Mouse (Mus musculus): ENCODE measurements at regions not wholly inside any gene's neighbourhood (a gene's known extent, or its start where the extent isn't known, plus 50 kb on each side); places are given as distances from the start of the nearest gene placed in this dataset. TPM values are rescaled to one million over a fixed set of nuclear protein-coding genes. Genes with fewer than 3 reads are reported as not detected.

DNA sequence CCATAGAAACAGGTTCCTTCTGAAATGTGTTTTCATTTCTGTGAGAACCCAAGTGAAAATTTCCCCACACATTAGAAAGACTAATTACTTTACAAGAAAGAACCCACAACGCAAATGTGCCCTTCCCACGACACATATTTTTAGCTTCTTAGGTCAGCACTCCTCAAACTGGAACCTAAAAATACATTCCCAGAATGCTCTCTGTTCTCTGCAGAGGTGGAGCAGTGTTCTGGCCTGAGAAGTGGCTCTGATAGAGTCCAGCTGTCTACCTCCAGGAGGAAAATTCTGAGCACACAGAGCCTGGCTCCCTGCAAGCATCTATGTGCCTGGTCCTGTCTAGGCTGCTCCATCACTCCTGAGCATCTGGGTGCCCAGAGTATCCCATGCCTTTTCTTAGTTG, 184.3 kb upstream of the BB014433 start:
- Histone ChIP-seq H3K27ac (no peak overlapping the region), H3K9ac (no peak overlapping the region), H3K4me2 (no peak overlapping the region), H3K4me3 (no peak overlapping the region), H3K4me1 (no peaks in the 10 kb centered on the region), H3K27me3 (no peaks in the 10 kb centered on the region), H3K36me3 (ENCODE audit: poor library complexity, severe bottlenecking) (no peaks in the 10 kb centered on the region), H3K9me3 (replicated peaks) (no peaks in the 10 kb centered on the region)
- ATAC-seq: no peak
- WGBS: 92% methylated on average over 2 of the region's 2 CpGs

DNA sequence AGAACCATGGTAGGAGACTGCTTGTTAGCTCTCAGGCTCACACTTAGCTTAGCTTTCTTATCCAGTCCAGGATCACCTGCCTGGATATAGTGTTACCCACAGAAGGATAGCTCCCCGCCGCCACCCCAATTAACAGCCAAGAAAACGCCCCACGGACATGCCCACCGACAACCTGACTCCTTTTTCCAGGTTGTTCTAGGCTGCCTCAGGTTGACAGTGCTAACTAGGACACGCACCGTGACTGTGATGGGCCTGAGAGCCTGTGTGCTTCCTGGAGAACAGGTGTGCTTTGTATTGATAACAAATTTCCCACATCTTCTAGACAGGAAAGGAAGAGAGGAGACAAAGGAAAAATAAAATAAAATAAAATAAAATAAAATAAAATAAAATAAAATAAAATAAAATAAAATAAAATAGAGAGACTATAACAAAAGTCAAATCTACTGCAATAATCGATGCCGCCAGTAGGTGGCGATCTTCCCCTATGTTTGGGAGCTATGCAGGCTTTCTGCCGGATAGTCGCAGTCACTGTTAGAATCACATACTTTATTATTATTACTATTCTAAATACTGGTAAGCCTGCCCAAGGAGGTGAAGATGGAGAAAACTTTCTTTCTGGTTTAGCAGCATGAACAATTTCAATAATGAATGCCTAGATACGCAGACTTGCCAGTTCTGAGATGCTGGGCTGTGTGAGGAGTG, 175.5 kb upstream of the BB014433 start:
- no peaks in the 10 kb centered on the region for H3K36me3 ChIP-seq (ENCODE audit: poor library complexity, severe bottlenecking)
- H3K4me3 ChIP-seq: no peak overlapping the region
- H3K9me3 ChIP-seq (replicated peaks): no peaks in the 10 kb centered on the region
- 40% methylated on average over 13 of the region's 13 CpGs for WGBS
- ATAC-seq: peak; percentile 62
- H3K4me2 ChIP-seq: no peak overlapping the region
- no peak overlapping the region for H3K27ac ChIP-seq
- no peak overlapping the region for H3K9ac ChIP-seq
- H3K27me3 ChIP-seq: no peaks in the 10 kb centered on the region
- H3K4me1 ChIP-seq: no peaks in the 10 kb centered on the region

DNA sequence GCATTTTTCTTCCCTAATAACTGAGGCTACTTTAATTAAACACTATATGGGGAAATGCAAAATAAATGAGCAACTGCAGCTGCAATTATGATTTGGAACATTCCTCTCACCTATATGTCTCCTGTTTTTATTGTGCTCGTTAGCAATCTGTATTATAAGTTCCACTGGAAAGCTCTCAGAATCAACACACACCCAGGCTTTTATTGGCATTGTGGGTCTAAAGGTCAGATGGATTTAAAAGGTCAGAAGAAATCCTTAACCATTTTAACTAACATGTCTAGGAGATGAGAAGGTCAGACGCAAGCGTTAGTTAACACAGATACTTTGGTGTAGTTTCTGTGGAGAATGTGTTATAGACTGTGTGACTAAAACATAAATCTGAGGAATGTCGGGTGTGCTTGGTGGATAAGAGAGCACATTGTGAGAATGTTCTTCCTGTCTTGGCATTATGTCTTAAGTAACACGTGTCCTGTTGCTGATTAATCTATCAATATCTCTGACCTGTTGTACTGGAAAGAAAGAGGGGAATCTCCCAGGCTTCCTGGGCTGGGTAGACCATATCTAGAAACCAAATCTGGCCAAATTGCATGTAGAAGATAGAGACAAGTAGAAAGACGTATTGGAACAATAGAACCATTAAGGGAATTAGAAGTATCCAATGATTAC, 164.1 kb upstream of the BB014433 start:
- 64% methylated on average over 6 of the region's 6 CpGs for whole genome bisulfite sequencing
- Histone ChIP-seq H3K27ac (no peak overlapping the region), H3K4me2 (no peak overlapping the region), H3K9ac (no peak overlapping the region), H3K9me3 (replicated peaks) (no peaks in the 10 kb centered on the region), H3K27me3 (no peaks in the 10 kb centered on the region), H3K4me3 (no peak overlapping the region), H3K4me1 (no peaks in the 10 kb centered on the region), H3K36me3 (ENCODE audit: poor library complexity, severe bottlenecking) (no peaks in the 10 kb centered on the region)
- no peak for ATAC-seq

DNA sequence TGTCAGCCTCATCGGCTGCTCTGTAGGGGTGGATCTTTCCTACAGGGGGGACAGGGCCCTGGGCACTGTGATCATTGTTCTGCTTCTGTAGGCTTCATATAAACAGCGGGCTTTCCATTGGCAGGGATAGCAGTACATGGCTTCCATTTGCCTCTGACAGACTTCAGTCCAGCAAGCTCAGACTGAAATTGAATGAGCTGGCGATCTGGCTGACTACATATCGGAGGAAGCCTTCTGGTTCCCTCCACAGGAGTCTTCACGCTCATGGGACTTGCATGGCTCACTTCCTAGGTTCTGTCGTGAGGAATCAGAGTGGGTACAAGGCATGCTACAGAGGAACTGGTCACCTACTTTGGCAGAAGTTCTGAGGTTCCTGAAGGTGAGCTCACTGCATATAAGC, 155.7 kb upstream of the BB014433 start:
- WGBS: 87% methylated on average over 6 of the region's 6 CpGs

DNA sequence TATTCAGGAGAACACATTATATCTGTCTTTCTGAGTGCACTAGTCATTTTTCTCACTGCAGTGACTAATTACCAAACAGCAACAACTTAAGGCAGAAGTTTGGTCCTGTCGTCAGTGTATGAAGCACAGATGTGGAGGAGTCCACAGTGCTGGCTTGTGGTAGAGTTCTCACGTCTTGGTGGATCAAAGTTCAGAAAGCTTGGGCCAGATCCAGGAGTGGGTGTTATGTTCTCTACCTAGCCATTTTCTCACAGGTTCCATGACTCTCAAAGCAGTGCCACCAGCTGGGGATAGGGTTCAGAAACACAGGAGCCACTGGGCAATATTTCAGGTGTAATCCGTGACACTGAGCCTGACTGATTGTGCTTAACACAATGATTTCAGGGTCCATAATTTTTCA, 144.8 kb upstream of the BB014433 start:
- H3K4me2 ChIP-seq: no peak overlapping the region
- no peak overlapping the region for H3K4me3 ChIP-seq
- no peak overlapping the region for H3K9ac ChIP-seq
- 81% methylated on average over 3 of the region's 3 CpGs for WGBS
- no peaks in the 10 kb centered on the region for H3K9me3 ChIP-seq (replicated peaks)
- H3K36me3 ChIP-seq (ENCODE audit: poor library complexity, severe bottlenecking): no peaks in the 10 kb centered on the region
- no peaks in the 10 kb centered on the region for H3K27me3 ChIP-seq
- ATAC-seq: no peak
- H3K27ac ChIP-seq: no peak overlapping the region
- 0 out of 2 replicates have a peak, but pooled peaks cover 11% of the 10 kb centered on the region for H3K4me1 ChIP-seq

More for the DNA sequence above, 155.7 kb upstream of the BB014433 start:
- H3K9ac ChIP-seq: no peak overlapping the region
- no peak for ATAC-seq
- H3K4me2 ChIP-seq: no peak overlapping the region
- H3K27me3 ChIP-seq: no peaks in the 10 kb centered on the region
- no peak overlapping the region for H3K27ac ChIP-seq
- no peaks in the 10 kb centered on the region for H3K36me3 ChIP-seq (ENCODE audit: poor library complexity, severe bottlenecking)
- H3K4me1 ChIP-seq: no peaks in the 10 kb centered on the region
- no peaks in the 10 kb centered on the region for H3K9me3 ChIP-seq (replicated peaks)
- no peak overlapping the region for H3K4me3 ChIP-seq

DNA sequence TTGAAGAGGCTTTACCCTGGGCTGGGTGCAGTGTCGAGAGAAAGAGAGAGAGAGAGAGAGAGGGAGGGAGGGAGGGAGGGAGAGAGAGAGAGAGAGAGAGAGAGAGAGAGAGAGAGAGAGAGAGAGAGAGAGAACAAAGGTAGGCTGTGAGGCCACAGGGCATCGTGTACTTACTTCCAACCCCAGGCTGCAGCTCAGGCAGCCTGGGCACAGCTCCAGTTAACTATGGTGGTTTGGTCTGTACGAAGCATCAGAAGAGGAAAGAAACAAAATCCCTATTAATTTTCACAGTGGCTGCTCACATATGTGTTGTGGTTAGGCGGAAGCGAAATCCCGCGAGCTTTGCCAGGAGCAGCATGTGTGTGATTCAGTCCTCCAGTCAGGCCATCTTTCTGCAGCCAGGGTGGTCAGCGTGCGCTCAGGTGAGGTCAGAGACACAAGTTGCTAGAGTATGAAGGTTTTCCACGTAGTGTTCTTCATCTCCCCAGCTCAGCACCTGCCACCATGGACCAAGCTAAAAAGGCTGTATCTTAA, 143.3 kb upstream of the BB014433 start:
- peak; percentile 53; the same call in 1 of the 2 replicates for ATAC-seq
- Histone ChIP-seq H3K4me2 (peak overlapping the region; percentile 12; the same call in 1 of the 2 replicates), H3K27me3 (no peaks in the 10 kb centered on the region)

More for the DNA sequence above, 143.3 kb upstream of the BB014433 start:
- Histone ChIP-seq H3K9ac (no peak overlapping the region), H3K9me3 (replicated peaks) (no peaks in the 10 kb centered on the region), H3K4me3 (no peak overlapping the region), H3K36me3 (ENCODE audit: poor library complexity, severe bottlenecking) (no peaks in the 10 kb centered on the region), H3K27ac (no peak overlapping the region), H3K4me1 (0 out of 2 replicates have a peak, but pooled peaks cover 11% of the 10 kb centered on the region)
- WGBS: 25% methylated on average over 10 of the region's 10 CpGs

Small RNAs in the stretch of these regions (microRNA-seq; reads per million reads assigned to microRNA genes)
- gene Gm25255 (not detected), gene Gm25871 (not detected)
